Mouse (Mus musculus): ENCODE measurements at regions not wholly inside any gene's neighbourhood (a gene's known extent, or its start where the extent isn't known, plus 50 kb on each side); places are given as distances from the start of the nearest gene placed in this dataset.
"Not testable (repeated sequence)": the region's sequence is repeated elsewhere in the genome, so short reads cannot be mapped to it uniquely, and the experiment has no call there.

DNA sequence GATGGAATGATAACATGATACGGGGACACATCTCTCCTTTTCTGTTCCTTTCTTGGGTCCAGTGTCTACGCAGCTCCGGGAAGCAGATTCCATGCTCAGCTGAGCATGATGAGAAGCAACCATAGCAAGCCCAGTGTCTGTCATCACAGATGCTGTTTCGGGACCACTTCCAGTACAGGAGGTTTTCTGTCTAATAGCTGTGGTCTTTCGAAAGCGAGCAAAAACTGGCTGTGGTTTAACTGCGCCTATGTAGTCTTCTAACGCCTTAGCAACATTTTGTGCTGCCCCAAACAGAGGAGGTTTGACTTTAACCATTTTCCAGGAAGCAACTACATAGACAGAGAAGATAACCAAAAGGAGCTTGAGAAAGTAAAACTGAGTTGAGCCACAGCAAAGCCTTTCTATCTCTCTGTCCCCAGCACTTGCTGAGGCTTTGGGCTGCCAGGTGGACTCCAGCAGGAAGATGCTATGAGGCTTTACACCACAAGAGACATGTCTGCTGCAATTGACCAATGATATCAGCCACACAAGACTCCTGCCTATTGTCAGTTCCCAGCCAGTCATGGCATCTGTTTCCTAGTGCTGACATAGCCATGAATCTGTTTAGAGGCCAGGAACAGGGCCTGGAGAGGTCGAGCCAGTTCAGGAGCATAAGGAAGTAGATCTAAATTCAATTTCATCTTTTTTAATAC lies 95.1 kb downstream of the Stard3nl start:
- peak; percentile 78 for ATAC-seq (replicated peaks; ENCODE audit: low FRiP score, low TSS enrichment, poor library complexity, severe bottlenecking)

DNA sequence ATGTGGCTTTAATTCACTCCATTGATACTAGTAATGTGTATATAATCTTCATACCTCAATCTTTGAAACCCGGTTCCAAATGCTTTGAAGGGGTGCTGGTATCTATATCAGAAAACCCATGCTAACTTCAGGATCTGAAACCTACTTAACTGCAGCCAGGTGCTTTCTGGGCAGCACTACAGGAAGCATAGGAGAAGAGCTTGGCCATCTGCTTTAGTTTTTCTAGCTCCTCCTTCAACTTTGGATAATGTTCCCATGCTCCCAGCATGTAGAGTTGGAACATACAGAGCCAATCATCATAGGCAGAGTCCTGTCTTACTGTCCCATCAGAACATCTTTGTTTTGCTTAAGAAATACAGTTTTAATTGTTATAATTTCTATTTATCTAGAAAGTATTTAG lies 99.3 kb downstream of the Stard3nl start:
- ATAC-seq (replicated peaks; ENCODE audit: low FRiP score, low TSS enrichment, poor library complexity, severe bottlenecking) = no peak

DNA sequence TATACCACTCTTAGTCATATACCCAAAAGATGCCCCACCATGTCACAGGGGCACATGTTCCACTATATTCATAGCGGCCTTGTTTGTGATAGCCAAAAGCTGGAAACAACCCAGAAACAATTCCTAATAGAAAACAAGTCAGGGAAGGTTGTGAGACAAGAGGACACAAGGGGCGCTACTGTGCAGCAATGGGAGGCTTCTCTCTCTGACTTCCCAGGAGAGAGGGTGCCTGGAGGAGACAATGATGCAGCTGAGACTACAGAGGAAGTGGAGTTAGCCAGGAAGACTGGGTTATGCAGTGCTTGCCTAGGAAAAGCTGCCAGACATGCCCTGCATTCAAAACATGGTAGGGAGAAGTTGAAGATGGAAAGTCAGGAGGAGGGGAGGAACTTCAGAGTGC lies 102.6 kb downstream of the Stard3nl start:
- no peak for ATAC-seq (replicated peaks; ENCODE audit: low FRiP score, low TSS enrichment, poor library complexity, severe bottlenecking)

DNA sequence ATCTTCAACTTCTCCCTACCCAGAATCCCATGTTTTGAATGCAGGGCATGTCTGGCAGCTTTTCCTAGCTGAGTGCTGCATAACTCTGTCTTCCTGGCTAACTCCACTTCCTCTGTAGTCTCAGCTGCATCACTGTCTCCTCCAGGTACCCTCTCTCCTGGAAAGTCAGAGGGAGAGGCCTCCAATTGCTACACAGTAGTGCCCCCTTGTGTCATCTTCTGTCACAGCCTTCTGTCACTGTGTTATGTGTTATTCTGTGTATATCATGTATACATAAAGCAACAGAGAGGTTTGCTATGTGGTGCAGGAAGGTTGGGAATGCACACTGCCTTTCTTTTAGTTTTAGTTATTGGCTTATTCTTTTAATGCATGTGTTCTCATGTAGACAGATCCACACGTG lies 112.4 kb downstream of the Stard3nl start:
- ATAC-seq (replicated peaks; ENCODE audit: low FRiP score, low TSS enrichment, poor library complexity, severe bottlenecking) = peak; percentile 84

DNA sequence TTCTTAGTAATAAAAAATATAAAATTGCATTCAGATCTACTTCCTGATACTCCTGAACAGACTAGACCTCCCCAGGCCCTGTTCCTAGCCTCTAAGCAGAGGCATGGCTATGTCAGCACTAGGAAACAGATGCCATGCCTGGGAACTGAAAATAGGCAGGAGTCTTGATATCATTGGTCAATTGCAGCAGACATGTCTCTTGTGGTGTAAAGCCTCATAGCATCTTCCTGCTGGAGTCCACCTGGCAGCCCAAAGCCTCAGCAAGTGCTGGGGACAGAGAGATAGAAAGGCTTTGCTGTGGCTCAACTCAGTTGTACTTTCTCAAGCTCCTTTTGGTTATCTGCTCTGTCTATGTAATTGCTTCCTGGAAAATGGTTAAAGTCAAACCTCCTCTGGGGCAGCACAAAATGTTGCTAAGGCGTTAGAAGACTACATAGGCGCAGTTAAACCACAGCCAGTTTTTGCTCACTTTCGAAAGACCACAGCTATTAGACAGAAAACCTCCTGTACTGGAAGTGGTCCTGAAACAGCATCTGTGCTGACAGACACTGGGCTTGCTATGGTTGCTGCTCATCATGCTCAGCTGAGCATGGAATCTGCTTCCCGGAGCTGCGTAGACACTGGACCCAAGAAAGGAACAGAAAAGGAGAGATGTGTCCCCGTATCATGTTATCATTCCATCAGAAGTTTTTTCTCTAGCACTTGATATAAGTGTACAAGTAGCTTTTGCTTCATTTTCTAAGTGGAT lies 122.9 kb downstream of the Stard3nl start:
- ATAC-seq (replicated peaks; ENCODE audit: low FRiP score, low TSS enrichment, poor library complexity, severe bottlenecking) = peak; percentile 90

DNA sequence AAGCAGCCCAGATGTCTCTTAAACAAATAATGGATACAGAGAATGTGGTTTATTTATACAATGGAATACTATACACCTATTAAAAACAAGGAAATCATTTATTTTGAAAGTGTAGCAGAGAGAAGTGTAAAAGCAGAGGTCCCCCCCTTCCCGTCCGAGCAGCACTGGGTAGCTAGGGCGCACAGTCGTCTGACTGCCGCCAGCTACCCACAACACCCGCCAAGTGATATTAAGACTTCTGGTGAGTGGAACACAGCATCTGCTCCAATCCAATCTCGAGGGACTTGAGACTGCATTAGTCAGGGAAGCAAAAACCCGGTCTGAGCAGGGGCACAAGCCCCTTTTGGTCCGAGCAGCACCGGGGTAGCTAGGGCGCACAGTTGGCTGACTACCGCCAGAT lies 130.6 kb downstream of the Stard3nl start:
- ATAC-seq (replicated peaks; ENCODE audit: low FRiP score, low TSS enrichment, poor library complexity, severe bottlenecking) = not testable (repeated sequence)

DNA sequence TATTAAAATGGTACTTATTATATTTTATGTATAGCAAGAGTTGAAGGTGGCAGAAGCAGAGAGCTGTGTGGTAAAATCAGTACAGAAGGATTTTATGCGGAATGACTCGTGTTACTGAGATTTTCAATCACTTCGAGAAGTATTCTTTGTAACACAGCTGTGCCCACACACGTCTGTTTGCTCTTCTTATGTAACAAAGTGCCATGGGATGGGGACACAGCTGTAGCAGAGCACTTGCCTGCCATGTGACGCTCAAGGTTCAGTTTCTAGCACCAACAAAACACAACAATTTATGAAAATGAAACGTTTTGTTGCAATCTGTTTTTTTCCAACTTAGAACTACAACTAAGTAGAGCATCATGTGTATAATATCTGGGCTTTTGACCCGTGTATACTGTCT lies 149.0 kb downstream of the Stard3nl start:
- ATAC-seq (replicated peaks; ENCODE audit: low FRiP score, low TSS enrichment, poor library complexity, severe bottlenecking) = not testable (repeated sequence)

DNA sequence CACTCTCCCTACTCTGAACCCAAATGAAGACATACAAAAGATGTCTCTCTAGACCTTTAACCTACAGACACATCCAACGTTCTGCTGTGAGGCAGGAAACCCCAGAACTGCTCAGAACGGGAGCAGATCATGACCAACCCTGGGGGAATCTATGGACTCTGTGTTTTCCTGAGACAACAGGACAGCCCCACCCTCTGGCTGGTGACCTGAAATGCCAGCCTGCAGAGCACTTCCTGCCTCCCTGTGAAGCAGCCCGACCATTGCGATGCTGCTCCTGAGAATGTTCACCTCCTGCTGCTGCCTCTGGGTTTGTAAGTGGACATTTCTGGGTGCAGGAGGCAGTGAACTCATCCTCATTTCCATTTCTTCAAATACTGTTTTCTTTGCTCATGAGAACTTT lies 153.0 kb downstream of the Stard3nl start:
- ATAC-seq (replicated peaks; ENCODE audit: low FRiP score, low TSS enrichment, poor library complexity, severe bottlenecking) = peak; percentile 86

DNA sequence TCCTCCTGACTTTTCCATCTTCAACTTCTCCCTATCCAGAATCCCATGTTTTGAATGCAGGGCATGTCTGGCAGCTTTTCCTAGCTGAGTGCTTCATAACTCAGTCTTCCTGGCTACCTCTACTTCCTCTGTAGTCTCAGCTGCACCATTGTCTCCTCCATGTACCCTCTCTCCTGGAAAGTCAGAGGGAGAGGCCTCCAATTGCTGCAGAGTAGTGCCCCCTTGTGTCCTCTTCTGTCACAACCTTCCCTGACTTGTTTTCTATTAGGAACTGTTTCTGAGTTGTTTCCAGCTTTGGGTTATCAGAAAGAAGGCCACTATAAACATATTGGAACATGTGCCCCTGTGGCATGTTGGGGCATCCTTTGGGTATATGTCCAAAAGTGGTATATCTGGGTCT lies 159.3 kb downstream of the Stard3nl start:
- ATAC-seq (replicated peaks; ENCODE audit: low FRiP score, low TSS enrichment, poor library complexity, severe bottlenecking) = peak; percentile 95

DNA sequence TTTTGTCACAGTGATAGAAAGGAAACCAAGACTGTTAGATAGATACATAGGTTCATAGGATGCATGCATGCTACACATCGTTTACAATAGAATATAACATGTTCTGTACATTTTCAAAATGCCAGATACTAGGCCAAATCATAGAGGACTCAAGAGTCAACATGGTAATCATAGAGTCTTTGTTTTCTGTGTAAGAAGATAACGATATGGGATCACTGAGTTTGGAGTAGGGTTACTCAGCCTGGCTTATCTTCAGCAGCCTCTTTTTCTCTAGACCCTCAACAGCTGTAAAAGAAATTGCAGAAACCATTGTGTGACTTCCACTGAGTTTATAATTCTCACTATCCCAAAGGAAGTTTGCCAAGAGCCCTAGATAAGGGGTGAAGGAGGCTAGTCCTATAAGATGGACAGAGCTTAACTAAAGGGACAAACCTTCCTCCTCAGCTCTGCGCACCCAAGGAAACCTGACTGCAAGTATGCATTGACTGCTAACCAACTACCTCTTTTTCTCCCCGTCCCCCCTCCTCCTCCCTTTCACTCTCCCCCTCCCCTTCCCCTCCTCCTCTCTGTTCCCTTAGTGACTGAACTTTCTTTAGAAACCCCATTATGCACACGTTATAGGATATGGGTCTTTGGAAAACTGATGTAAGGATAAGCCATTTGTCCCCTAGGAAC lies 160.8 kb downstream of the Stard3nl start:
- ATAC-seq (replicated peaks; ENCODE audit: low FRiP score, low TSS enrichment, poor library complexity, severe bottlenecking) = peak; percentile 67

DNA sequence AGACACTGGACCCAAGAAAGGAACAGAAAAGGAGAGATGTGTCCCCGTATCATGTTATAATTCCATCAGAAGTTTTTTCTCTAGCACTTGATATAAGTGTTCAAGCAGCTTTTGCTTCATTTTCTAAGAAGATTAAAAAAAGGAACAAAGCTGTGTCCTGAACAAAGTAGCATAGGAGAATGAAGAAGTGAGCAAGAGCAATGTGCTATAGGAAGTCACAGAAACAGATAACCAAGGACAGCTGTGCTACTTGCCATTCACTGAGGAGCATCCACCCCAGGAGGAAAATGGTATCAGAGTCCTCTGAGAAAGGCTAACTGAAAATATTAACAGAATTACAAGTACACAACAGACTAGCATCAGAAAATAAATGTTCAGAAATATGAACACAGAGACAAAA lies 175.6 kb downstream of the Stard3nl start:
- 0 out of 2 replicates have a peak, but pooled peaks have one; percentile 28 for ATAC-seq (replicated peaks; ENCODE audit: low FRiP score, low TSS enrichment, poor library complexity, severe bottlenecking)

DNA sequence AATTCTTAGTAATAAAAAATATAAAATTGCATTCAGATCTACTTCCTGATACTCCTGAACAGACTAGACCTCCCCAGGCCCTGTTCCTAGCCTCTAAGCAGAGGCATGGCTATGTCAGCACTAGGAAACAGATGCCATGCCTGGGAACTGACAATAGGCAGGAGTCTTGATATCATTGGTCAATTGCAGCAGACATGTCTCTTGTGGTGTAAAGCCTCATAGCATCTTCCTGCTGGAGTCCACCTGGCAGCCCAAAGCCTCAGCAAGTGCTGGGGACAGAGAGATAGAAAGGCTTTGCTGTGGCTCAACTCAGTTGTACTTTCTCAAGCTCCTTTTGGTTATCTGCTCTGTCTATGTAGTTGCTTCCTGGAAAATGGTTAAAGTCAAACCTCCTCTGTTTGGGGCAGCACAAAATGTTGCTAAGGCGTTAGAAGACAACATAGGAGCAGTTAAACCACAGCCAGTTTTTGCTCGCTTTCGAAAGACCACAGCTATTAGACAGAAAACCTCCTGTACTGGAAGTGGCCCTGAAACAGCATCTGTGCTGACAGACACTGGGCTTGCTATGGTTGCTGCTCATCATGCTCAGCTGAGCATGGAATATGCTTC lies 176.1 kb downstream of the Stard3nl start:
- ATAC-seq (replicated peaks; ENCODE audit: low FRiP score, low TSS enrichment, poor library complexity, severe bottlenecking) = peak; percentile 90

DNA sequence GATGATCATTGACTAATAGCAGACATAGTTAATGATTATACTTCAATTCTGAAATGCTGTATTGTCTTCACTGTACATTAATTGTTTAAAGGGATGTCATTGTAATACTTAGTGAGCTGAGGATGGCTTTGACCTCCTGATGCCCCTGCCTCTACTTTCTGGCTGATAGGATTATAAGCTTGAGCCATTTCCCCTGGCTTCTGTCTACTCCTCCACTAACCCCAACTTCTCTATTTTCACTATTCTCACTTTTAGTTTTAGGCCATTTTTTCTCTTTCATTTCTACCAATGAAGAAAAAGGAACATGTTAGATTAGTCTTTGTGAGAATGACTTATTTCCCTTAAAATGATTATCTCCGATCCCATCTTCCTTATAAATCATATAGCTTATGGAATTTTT lies 190.9 kb downstream of the Stard3nl start:
- no peak for ATAC-seq (replicated peaks; ENCODE audit: low FRiP score, low TSS enrichment, poor library complexity, severe bottlenecking)

DNA sequence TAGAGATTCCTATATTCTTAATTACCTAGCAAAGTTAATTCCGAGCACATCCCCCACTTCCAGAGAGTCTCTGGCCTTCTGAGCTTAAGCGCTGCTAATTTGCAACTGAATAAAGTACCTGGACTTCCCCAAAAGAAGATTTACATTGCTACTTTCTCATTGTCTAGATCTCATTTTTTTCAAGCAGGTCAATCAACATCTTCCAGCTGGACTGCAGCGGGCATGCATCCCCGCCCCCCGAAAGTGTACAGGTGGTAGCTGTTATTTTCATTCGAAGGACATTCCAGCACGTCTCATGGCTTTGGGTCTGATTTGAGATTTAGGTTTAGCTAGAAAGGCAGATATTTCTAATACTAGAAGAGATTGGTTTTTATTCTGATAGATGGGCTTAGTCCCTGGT lies 193.3 kb downstream of the Stard3nl start:
- ATAC-seq (replicated peaks; ENCODE audit: low FRiP score, low TSS enrichment, poor library complexity, severe bottlenecking) = not testable (repeated sequence)

Data from megakaryocyte-erythroid progenitor cell, adult 5-6 weeks (primary cell).